Mouse (Mus musculus) liver, embryonic 12.5 days (tissue): ENCODE data around the gene Tpm1. TPM values are rescaled to one million over a fixed set of nuclear protein-coding genes. Genes with fewer than 3 reads are reported as not detected.
A peak's percentile ranks its signal among the peaks of the same experiment; 100 is the strongest.

Experiments
- ATAC-seq: fragments of 200-750 bp; cut with Nextera tagmentation; 2 replicates; pipeline ENCODE4 v1.8.0; 2017; ENCODE audit warnings: moderate number of reproducible peaks, mild to moderate bottlenecking, moderate library complexity
- H3K27ac ChIP-seq: fragments of 300-500 bp; sonication (generic); 2 replicates; pipeline ENCODE4 v1.5.1; 2016; ENCODE audit warnings: mild to moderate bottlenecking
- H3K27me3 ChIP-seq: fragments of 300-500 bp; sonication (generic); replicated peaks from 2 replicates; pipeline ENCODE4 v1.6.1; 2016; ENCODE audit warnings: mild to moderate bottlenecking, moderate library complexity
- H3K36me3 ChIP-seq: fragments of 300-500 bp; sonication (generic); 2 replicates; pipeline ENCODE4 v1.6.1; 2016; ENCODE audit warnings: mild to moderate bottlenecking, moderate library complexity
- H3K4me1 ChIP-seq: fragments of 300-500 bp; sonication (generic); 2 replicates; pipeline ENCODE4 v1.6.1; 2016
- H3K4me2 ChIP-seq: fragments of 300-500 bp; sonication (generic); 2 replicates; pipeline ENCODE4 v1.6.1; 2016; ENCODE audit warnings: mild to moderate bottlenecking, moderate library complexity
- H3K4me3 ChIP-seq: fragments of 300-500 bp; sonication (generic); 2 replicates; pipeline ENCODE4 v1.5.1; 2016; ENCODE audit warnings: mild to moderate bottlenecking, moderate library complexity
- H3K9ac ChIP-seq: fragments of 300-500 bp; sonication (generic); 2 replicates; pipeline ENCODE4 v1.6.1; 2016; ENCODE audit warnings: mild to moderate bottlenecking, moderate library complexity
- H3K9me3 ChIP-seq: fragments of 300-500 bp; sonication (generic); replicated peaks from 2 replicates; pipeline ENCODE4 v1.6.1; 2016; ENCODE audit warnings: mild to moderate bottlenecking, moderate library complexity
- WGBS: fragments of 180-500 bp; shearing (Covaris S2); methylation state at CpG from one replicate; pipeline ENCODE4 v1.1.7; 2016; ENCODE audit not compliant: insufficient replicate concordance; 5-methylcytosine and 5-hydroxymethylcytosine counted together
- polyA plus RNA-seq: library from polyadenylated mRNA; unstranded; fragments of >200 nt; fragmentation: Nextera tagmentation; extraction: Ambion mirVana; gene quantifications from 2 replicates; pipeline ENCODE4 v1.2.1, GENCODE M21; 2016

Tpm1 gene
- polyA plus RNA-seq, 1 experiment from 2014 or later = 214 TPM

GRCm38 (mm10) chr9:66974721-66975225 is 74.4 kb downstream of the Tpm1 start:
- no peaks in the 10 kb centered on the region for H3K27me3 ChIP-seq
- peaks cover 7% of the 10 kb centered on the region for H3K36me3 ChIP-seq
- peak overlapping the region; percentile 90 for H3K27ac ChIP-seq
- WGBS = 3% methylated on average over 41 of the region's 41 CpGs
- peak; percentile 86 for ATAC-seq
- H3K9me3 ChIP-seq = no peaks in the 10 kb centered on the region
- H3K9ac ChIP-seq = peak overlapping the region; percentile 86
- peaks cover 11% of the 10 kb centered on the region for H3K4me1 ChIP-seq
- peak overlapping the region; percentile 98 for H3K4me2 ChIP-seq
- H3K4me3 ChIP-seq = peak overlapping the region; percentile 89

Other genes with a start within 250 kb of the Tpm1 start
- 0.87 and 1.3 TPM in 2 replicates for gene Aph1c, start 214.7 kb downstream of the Tpm1 start, polyA plus RNA-seq
- 39.4 and 42.2 TPM in 2 replicates for gene Rab8b, start 129.7 kb downstream of the Tpm1 start, polyA plus RNA-seq
- gene Rps27l, start 103.3 kb downstream of the Tpm1 start, polyA plus RNA-seq = 702 and 744 TPM in 2 replicates
- gene Lactb, start 73.9 kb downstream of the Tpm1 start, polyA plus RNA-seq = 8.9 and 9.4 TPM in 2 replicates